Comparison of ENCODE assay signal across 18 mouse cellular contexts in the genomic region with DNA sequence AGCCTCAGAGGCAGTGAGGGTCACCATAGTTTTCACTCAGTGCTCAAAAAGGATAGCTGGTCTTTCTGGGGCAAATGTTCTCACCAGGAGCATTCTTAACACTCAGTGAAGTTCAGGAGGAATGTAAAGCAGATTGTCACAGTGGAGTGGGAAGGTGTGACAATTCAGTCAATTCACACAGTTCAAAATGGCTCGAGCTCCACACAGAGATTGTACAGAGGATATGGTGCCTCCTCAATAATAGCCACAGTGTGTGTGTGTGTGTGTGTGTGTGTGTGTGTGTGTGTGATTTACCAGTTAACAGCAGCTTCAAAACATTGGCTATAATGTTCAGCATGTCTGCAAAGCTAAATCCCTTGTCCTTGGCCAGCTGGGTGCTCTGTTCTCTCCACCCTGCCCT.
DNase-seq lines count a peak whose midpoint lies in the region; ATAC-seq lines count a peak whose summit lies in the region.
"Had no signal": no experiment of that assay in that cellular context is flagged by ENCODE, and none has a peak within 500 bp of the region (broad histone marks: within the 10 kb centered on the region; RNA-seq: fewer than 3 reads in every experiment).

No protein-coding gene starts in this region.

- no peak for DNase-seq in frontal cortex, postnatal 14 days (ENCODE audit: low spot score in 2 of 2)
- peak; percentile 6 to 70 for DNase-seq in left cerebral cortex, postnatal 25 days (ENCODE audit: low spot score in 2 of 2)
- DNase-seq in left cerebral cortex, postnatal 10 days (ENCODE audit: extremely low spot score in 1 of 2, low spot score in 2 of 2), result no peak
- DNase-seq in right cerebral cortex, adult 2 months (ENCODE audit: low spot score in 2 of 2), result peak; percentile 14 to 18
- no peak for DNase-seq in right cerebral cortex, postnatal 4 days
- DNase-seq: adrenal gland, adult 8-10 months; adrenal gland, postnatal 25 days; cerebellum, adult 11 months; cerebellum, adult 2 months; cerebellum, adult 9-11 months; cerebellum, postnatal 25 days; forebrain, postnatal 0 days; gastrocnemius, adult 2 months; gastrocnemius, postnatal 14 days; heart, adult 11 months had no signal

- peak; percentile 77 for ATAC-seq in frontal cortex, adult (ENCODE audit: low TSS enrichment)
- ATAC-seq: activated CD4-positive, CD25-positive, alpha-beta regulatory T cell, adult 4 months; forebrain, embryonic 14.5 days; forebrain, postnatal 0 days had no signal

- intact Hi-C loops in left cerebral cortex, postnatal 25 days (cut with DNase I), result no loop called here
- intact Hi-C loops in left cerebral cortex, postnatal 10 days (cut with DNase I), result no loop called here

Comparison
In these comparisons a context has a peak if more than half of its experiments do, and no peak if none do; other contexts are left out.
1. DNase-seq: peak in left cerebral cortex, postnatal 25 days (2 of 2) and right cerebral cortex, adult 2 months (2 of 2); none in frontal cortex, postnatal 14 days (0 of 2), left cerebral cortex, postnatal 10 days (0 of 2) and right cerebral cortex, postnatal 4 days (single experiment).